Mouse (Mus musculus): Measurements from ENCODE around the gene Cdc14b. TPM values are rescaled to one million over a fixed set of nuclear protein-coding genes. Genes with fewer than 3 reads are reported as not detected.

Cdc14b gene
- total RNA-seq (2021) (1 to 10 TPM; 8.7 to 8.8 TPM), polyA plus RNA-seq (2012; rRNA removed) (8.2 and 19.8 TPM in 2 replicates)
- long read RNA-seq, partial matches to known transcripts = 0 of 2 reads
- long read RNA-seq, other reads (novel, unspliced or antisense) = 2 of 2 reads

- peak within 1 kb of the TSS; percentile 77 for H3K4me3 ChIP-seq
- DNase-seq = peak; percentile 74 to 79
- no peaks in the 10 kb centered on the region for H3K79me2 ChIP-seq (replicated peaks; ENCODE audit: control insufficient read depth, insufficient read depth, low read length)
- 5% methylated on average over 57 of the region's 57 CpGs for WGBS
- H3K9ac ChIP-seq (ENCODE audit: low read depth, low read length) = peak within 1 kb of the TSS; percentile 72
- no peak within 1 kb of the TSS for H3K27ac ChIP-seq
- peaks cover 3% of the 10 kb centered on the region for H3K4me1 ChIP-seq (ENCODE audit: control insufficient read depth, insufficient read depth, low read length)
- H3K27me3 ChIP-seq (ENCODE audit: control insufficient read depth, insufficient read depth, low read length) = peaks cover 3% of the 10 kb centered on the region; the same call in 1 of the 2 replicates
- TF ChIP-seq POLR2A (IDR thresholded peaks at IDR 0.05; ENCODE audit: insufficient read depth, low read depth, low read length) (no peak), EP300 (IDR thresholded peaks at IDR 0.05; ENCODE audit: insufficient read depth, low read depth, low read length) (no peak), CTCF (IDR thresholded peaks at IDR 0.05) (no peak)
- H3K36me3 ChIP-seq (ENCODE audit: control insufficient read depth, insufficient read depth, low read length) = no peaks in the 10 kb centered on the region
- intact Hi-C loops (cut with DNase I) = no loop called here
Observed at GRCm38 (mm10) chr13:64274879-64275753, at the start of gene Cdc14b. Gene Cdc14b (minus strand): TSS chr13:64275290.

GRCm38 (mm10) chr13:64322561-64323281 lies 47.6 kb upstream of the Cdc14b start:
- Histone ChIP-seq H3K4me3 (no peak overlapping the region), H3K9ac (ENCODE audit: low read depth, low read length) (no peak overlapping the region), H3K79me2 (replicated peaks; ENCODE audit: control insufficient read depth, insufficient read depth, low read length) (no peaks in the 10 kb centered on the region), H3K27me3 (ENCODE audit: control insufficient read depth, insufficient read depth, low read length) (no peaks in the 10 kb centered on the region), H3K4me1 (ENCODE audit: control insufficient read depth, insufficient read depth, low read length) (no peaks in the 10 kb centered on the region; the same call in none of the 2 replicates), H3K36me3 (ENCODE audit: control insufficient read depth, insufficient read depth, low read length) (no peaks in the 10 kb centered on the region), H3K27ac (no peak overlapping the region)
- intact Hi-C loops (cut with DNase I) = no loop called here
- no peak for DNase-seq
- TF ChIP-seq EP300 (IDR thresholded peaks at IDR 0.05; ENCODE audit: insufficient read depth, low read depth, low read length) (no peak), POLR2A (IDR thresholded peaks at IDR 0.05; ENCODE audit: insufficient read depth, low read depth, low read length) (no peak), CTCF (IDR thresholded peaks at IDR 0.05) (no peak)
- WGBS = 79% methylated on average over 8 of the region's 8 CpGs

- no peaks in the 10 kb centered on the region for H3K27me3 ChIP-seq (ENCODE audit: control insufficient read depth, insufficient read depth, low read length)
- no peak overlapping the region for H3K4me3 ChIP-seq
- 38% methylated on average over 8 of the region's 8 CpGs for WGBS
- H3K9ac ChIP-seq (ENCODE audit: low read depth, low read length) = no peak overlapping the region
- H3K27ac ChIP-seq = peak overlapping the region; percentile 85
- TF ChIP-seq POLR2A (IDR thresholded peaks at IDR 0.05; ENCODE audit: insufficient read depth, low read depth, low read length) (peak; percentile 67; the same call in 1 of the 2 replicates), CTCF (IDR thresholded peaks at IDR 0.05) (no peak), EP300 (IDR thresholded peaks at IDR 0.05; ENCODE audit: insufficient read depth, low read depth, low read length) (0 out of 2 replicates have a peak, but pooled peaks have one; percentile 15)
- H3K4me1 ChIP-seq (ENCODE audit: control insufficient read depth, insufficient read depth, low read length) = peaks cover 1% of the 10 kb centered on the region
- H3K36me3 ChIP-seq (ENCODE audit: control insufficient read depth, insufficient read depth, low read length) = no peaks in the 10 kb centered on the region
- peak; percentile 20 to 24 for DNase-seq
- intact Hi-C loops (cut with DNase I) = no loop called here
- H3K79me2 ChIP-seq (replicated peaks; ENCODE audit: control insufficient read depth, insufficient read depth, low read length) = no peaks in the 10 kb centered on the region
Observed at GRCm38 (mm10) chr13:64320334-64320733, 45.2 kb upstream of the Cdc14b start.

- H3K9ac ChIP-seq (ENCODE audit: low read depth, low read length) = no peak overlapping the region
- no peaks in the 10 kb centered on the region for H3K79me2 ChIP-seq (replicated peaks; ENCODE audit: control insufficient read depth, insufficient read depth, low read length)
- no peaks in the 10 kb centered on the region for H3K36me3 ChIP-seq (ENCODE audit: control insufficient read depth, insufficient read depth, low read length)
- H3K4me3 ChIP-seq = no peak overlapping the region
- peaks cover 1% of the 10 kb centered on the region for H3K4me1 ChIP-seq (ENCODE audit: control insufficient read depth, insufficient read depth, low read length)
- no peaks in the 10 kb centered on the region for H3K27me3 ChIP-seq (ENCODE audit: control insufficient read depth, insufficient read depth, low read length)
- TF ChIP-seq EP300 (IDR thresholded peaks at IDR 0.05; ENCODE audit: insufficient read depth, low read depth, low read length) = no peak
- peak; percentile 55 for TF ChIP-seq CTCF (IDR thresholded peaks at IDR 0.05)
- no peak for TF ChIP-seq POLR2A (IDR thresholded peaks at IDR 0.05; ENCODE audit: insufficient read depth, low read depth, low read length)
- no peak for DNase-seq
- peak overlapping the region; percentile 85 for H3K27ac ChIP-seq
- intact Hi-C loops (cut with DNase I) = no loop called here
Observed at GRCm38 (mm10) chr13:64319782-64320181, 44.7 kb upstream of the Cdc14b start.

GRCm38 (mm10) chr13:64318355-64318754 lies 43.3 kb upstream of the Cdc14b start:
- H3K9ac ChIP-seq (ENCODE audit: low read depth, low read length) = no peak overlapping the region
- no peaks in the 10 kb centered on the region for H3K79me2 ChIP-seq (replicated peaks; ENCODE audit: control insufficient read depth, insufficient read depth, low read length)
- peak overlapping the region; percentile 1; the same call in 1 of the 2 replicates for H3K27ac ChIP-seq
- DNase-seq = peak; percentile 56 to 57
- H3K27me3 ChIP-seq (ENCODE audit: control insufficient read depth, insufficient read depth, low read length) = no peaks in the 10 kb centered on the region
- intact Hi-C loops (cut with DNase I) = no loop called here
- peaks cover 1% of the 10 kb centered on the region for H3K4me1 ChIP-seq (ENCODE audit: control insufficient read depth, insufficient read depth, low read length)
- H3K4me3 ChIP-seq = no peak overlapping the region
- WGBS = 23% methylated on average over 2 of the region's 2 CpGs
- TF ChIP-seq EP300 (IDR thresholded peaks at IDR 0.05; ENCODE audit: insufficient read depth, low read depth, low read length) = no peak
- TF ChIP-seq CTCF (IDR thresholded peaks at IDR 0.05) = no peak
- no peak for TF ChIP-seq POLR2A (IDR thresholded peaks at IDR 0.05; ENCODE audit: insufficient read depth, low read depth, low read length)
- H3K36me3 ChIP-seq (ENCODE audit: control insufficient read depth, insufficient read depth, low read length) = no peaks in the 10 kb centered on the region
